Mouse (Mus musculus): ENCODE results near the gene Calcrl. TPM values are rescaled to one million over a fixed set of nuclear protein-coding genes. Genes with fewer than 3 reads are reported as not detected.

The Calcrl gene
- polyA plus RNA-seq, 1 experiment from 2014 or later = 34.3 TPM

GRCm38 (mm10) chr2:84337774-84338450, 87.3 kb downstream of the Calcrl start:
- H3K4me2 ChIP-seq (ENCODE audit: low read length) = no peak overlapping the region
- no peak overlapping the region for H3K4me3 ChIP-seq (ENCODE audit: low read depth, low read length)
- H3K4me1 ChIP-seq (replicated peaks; ENCODE audit: control insufficient read depth, insufficient read depth, low read length) = no peaks in the 10 kb centered on the region
- peaks cover 6% of the 10 kb centered on the region; the same call in 1 of the 2 replicates for H3K36me3 ChIP-seq (ENCODE audit: control insufficient read depth, insufficient read depth, low read length)
- no peaks in the 10 kb centered on the region for H3K9me3 ChIP-seq (ENCODE audit: control insufficient read depth, low read length)
- no peak for DNase-seq (ENCODE audit: low spot score)
- 86% methylated on average over 1 of the region's 1 CpGs for WGBS
- ATAC-seq (replicated peaks; ENCODE audit: low FRiP score, low TSS enrichment, low read depth) = no peak
- H3K27me3 ChIP-seq (replicated peaks; ENCODE audit: control insufficient read depth, insufficient read depth, low read length) = no peaks in the 10 kb centered on the region
- H3K27ac ChIP-seq (ENCODE audit: low read depth) = no peak overlapping the region
- H3K9ac ChIP-seq (ENCODE audit: low read length) = no peak overlapping the region

GRCm38 (mm10) chr2:84336331-84336730, 88.9 kb downstream of the Calcrl start:
- H3K9me3 ChIP-seq (ENCODE audit: control insufficient read depth, low read length) = no peaks in the 10 kb centered on the region
- no peak for ATAC-seq (replicated peaks; ENCODE audit: low FRiP score, low TSS enrichment, low read depth)
- 82% methylated on average over 4 of the region's 4 CpGs for WGBS
- H3K4me2 ChIP-seq (ENCODE audit: low read length) = no peak overlapping the region
- no peak for DNase-seq (ENCODE audit: low spot score)
- peaks cover 8% of the 10 kb centered on the region; the same call in 1 of the 2 replicates for H3K36me3 ChIP-seq (ENCODE audit: control insufficient read depth, insufficient read depth, low read length)
- H3K27ac ChIP-seq (ENCODE audit: low read depth) = no peak overlapping the region
- H3K9ac ChIP-seq (ENCODE audit: low read length) = no peak overlapping the region
- H3K27me3 ChIP-seq (replicated peaks; ENCODE audit: control insufficient read depth, insufficient read depth, low read length) = no peaks in the 10 kb centered on the region
- H3K4me1 ChIP-seq (replicated peaks; ENCODE audit: control insufficient read depth, insufficient read depth, low read length) = no peaks in the 10 kb centered on the region
- H3K4me3 ChIP-seq (ENCODE audit: low read depth, low read length) = no peak overlapping the region

- no peaks in the 10 kb centered on the region for H3K9me3 ChIP-seq (ENCODE audit: control insufficient read depth, low read length)
- no peak overlapping the region for H3K27ac ChIP-seq (ENCODE audit: low read depth)
- no peak overlapping the region for H3K9ac ChIP-seq (ENCODE audit: low read length)
- no peaks in the 10 kb centered on the region for H3K4me1 ChIP-seq (replicated peaks; ENCODE audit: control insufficient read depth, insufficient read depth, low read length)
- H3K36me3 ChIP-seq (ENCODE audit: control insufficient read depth, insufficient read depth, low read length) = no peaks in the 10 kb centered on the region
- no peak for DNase-seq (ENCODE audit: low spot score)
- 84% methylated on average over 4 of the region's 4 CpGs for whole genome bisulfite sequencing
- no peak overlapping the region for H3K4me3 ChIP-seq (ENCODE audit: low read depth, low read length)
- no peak for ATAC-seq (replicated peaks; ENCODE audit: low FRiP score, low TSS enrichment, low read depth)
- no peaks in the 10 kb centered on the region for H3K27me3 ChIP-seq (replicated peaks; ENCODE audit: control insufficient read depth, insufficient read depth, low read length)
- H3K4me2 ChIP-seq (ENCODE audit: low read length) = no peak overlapping the region
Measured at GRCm38 (mm10) chr2:84316185-84316805, 108.9 kb downstream of the Calcrl start.

- no peak for ATAC-seq (replicated peaks; ENCODE audit: low FRiP score, low TSS enrichment, low read depth)
- WGBS = 24% methylated on average over 5 of the region's 5 CpGs
- no peaks in the 10 kb centered on the region for H3K9me3 ChIP-seq (ENCODE audit: control insufficient read depth, low read length)
Measured at GRCm38 (mm10) chr2:84296517-84296916, 128.7 kb downstream of the Calcrl start.

GRCm38 (mm10) chr2:84295068-84295467, 130.1 kb downstream of the Calcrl start:
- H3K9me3 ChIP-seq (ENCODE audit: control insufficient read depth, low read length) = no peaks in the 10 kb centered on the region
- ATAC-seq (replicated peaks; ENCODE audit: low FRiP score, low TSS enrichment, low read depth) = no peak
- no peak for DNase-seq (ENCODE audit: low spot score)
- no peak overlapping the region for H3K9ac ChIP-seq (ENCODE audit: low read length)
- H3K27ac ChIP-seq (ENCODE audit: low read depth) = no peak overlapping the region
- 75% methylated on average over 2 of the region's 2 CpGs for WGBS
- H3K4me2 ChIP-seq (ENCODE audit: low read length) = no peak overlapping the region
- H3K27me3 ChIP-seq (replicated peaks; ENCODE audit: control insufficient read depth, insufficient read depth, low read length) = no peaks in the 10 kb centered on the region
- peaks cover 7% of the 10 kb centered on the region for H3K4me1 ChIP-seq (replicated peaks; ENCODE audit: control insufficient read depth, insufficient read depth, low read length)
- H3K36me3 ChIP-seq (ENCODE audit: control insufficient read depth, insufficient read depth, low read length) = no peaks in the 10 kb centered on the region
- H3K4me3 ChIP-seq (ENCODE audit: low read depth, low read length) = no peak overlapping the region

More at GRCm38 (mm10) chr2:84296517-84296916, 128.7 kb downstream of the Calcrl start:
- Histone ChIP-seq H3K9ac (ENCODE audit: low read length) (no peak overlapping the region), H3K27ac (ENCODE audit: low read depth) (no peak overlapping the region), H3K4me1 (replicated peaks; ENCODE audit: control insufficient read depth, insufficient read depth, low read length) (peaks cover 7% of the 10 kb centered on the region), H3K4me3 (ENCODE audit: low read depth, low read length) (no peak overlapping the region), H3K4me2 (ENCODE audit: low read length) (no peak overlapping the region), H3K36me3 (ENCODE audit: control insufficient read depth, insufficient read depth, low read length) (no peaks in the 10 kb centered on the region), H3K27me3 (replicated peaks; ENCODE audit: control insufficient read depth, insufficient read depth, low read length) (no peaks in the 10 kb centered on the region)
- DNase-seq (ENCODE audit: low spot score) = no peak

GRCm38 (mm10) chr2:84294611-84295010, 130.6 kb downstream of the Calcrl start:
- Histone ChIP-seq H3K36me3 (ENCODE audit: control insufficient read depth, insufficient read depth, low read length) (no peaks in the 10 kb centered on the region), H3K27ac (ENCODE audit: low read depth) (no peak overlapping the region), H3K9ac (ENCODE audit: low read length) (no peak overlapping the region), H3K4me3 (ENCODE audit: low read depth, low read length) (no peak overlapping the region), H3K27me3 (replicated peaks; ENCODE audit: control insufficient read depth, insufficient read depth, low read length) (no peaks in the 10 kb centered on the region), H3K4me2 (ENCODE audit: low read length) (no peak overlapping the region), H3K9me3 (ENCODE audit: control insufficient read depth, low read length) (no peaks in the 10 kb centered on the region), H3K4me1 (replicated peaks; ENCODE audit: control insufficient read depth, insufficient read depth, low read length) (peaks cover 7% of the 10 kb centered on the region)
- DNase-seq (ENCODE audit: low spot score) (no peak), ATAC-seq (replicated peaks; ENCODE audit: low FRiP score, low TSS enrichment, low read depth) (no peak)
- WGBS = 44% methylated on average over 2 of the region's 2 CpGs

- ATAC-seq (replicated peaks; ENCODE audit: low FRiP score, low TSS enrichment, low read depth) (no peak), DNase-seq (ENCODE audit: low spot score) (no peak)
- no peak overlapping the region for H3K4me3 ChIP-seq (ENCODE audit: low read depth, low read length)
- H3K4me1 ChIP-seq (replicated peaks; ENCODE audit: control insufficient read depth, insufficient read depth, low read length) = peaks cover 7% of the 10 kb centered on the region
- H3K9me3 ChIP-seq (ENCODE audit: control insufficient read depth, low read length) = no peaks in the 10 kb centered on the region
- H3K9ac ChIP-seq (ENCODE audit: low read length) = no peak overlapping the region
- WGBS = 93% methylated on average over 4 of the region's 4 CpGs
- no peaks in the 10 kb centered on the region for H3K36me3 ChIP-seq (ENCODE audit: control insufficient read depth, insufficient read depth, low read length)
- no peak overlapping the region for H3K4me2 ChIP-seq (ENCODE audit: low read length)
- H3K27ac ChIP-seq (ENCODE audit: low read depth) = no peak overlapping the region
- H3K27me3 ChIP-seq (replicated peaks; ENCODE audit: control insufficient read depth, insufficient read depth, low read length) = no peaks in the 10 kb centered on the region
Measured at GRCm38 (mm10) chr2:84292351-84293000, 132.7 kb downstream of the Calcrl start.

- Histone ChIP-seq H3K9me3 (ENCODE audit: control insufficient read depth, low read length) (no peaks in the 10 kb centered on the region), H3K4me1 (replicated peaks; ENCODE audit: control insufficient read depth, insufficient read depth, low read length) (no peaks in the 10 kb centered on the region), H3K36me3 (ENCODE audit: control insufficient read depth, insufficient read depth, low read length) (no peaks in the 10 kb centered on the region), H3K27me3 (replicated peaks; ENCODE audit: control insufficient read depth, insufficient read depth, low read length) (no peaks in the 10 kb centered on the region), H3K27ac (ENCODE audit: low read depth) (no peak overlapping the region), H3K4me2 (ENCODE audit: low read length) (no peak overlapping the region), H3K9ac (ENCODE audit: low read length) (no peak overlapping the region), H3K4me3 (ENCODE audit: low read depth, low read length) (no peak overlapping the region)
- WGBS = 72% methylated on average over 7 of the region's 7 CpGs
- no peak for DNase-seq (ENCODE audit: low spot score)
- no peak for ATAC-seq (replicated peaks; ENCODE audit: low FRiP score, low TSS enrichment, low read depth)
Measured at GRCm38 (mm10) chr2:84288940-84289557, 136.2 kb downstream of the Calcrl start.
